11 mouse cellular contexts compared by ENCODE assay signal in genomic region chr13:94632730-94633129, GRCm38 (mm10).
"Had no signal": no experiment of that assay in that cellular context is flagged by ENCODE, and none has a peak within 500 bp of the region (broad histone marks: within the 10 kb centered on the region; RNA-seq: fewer than 3 reads in every experiment).

No protein-coding gene starts in this region.

- DNase-seq: kidney, postnatal 10 days; layer of hippocampus, postnatal 36 days; lung, embryonic 14.5 days; lung, postnatal 14 days; right cerebral cortex, postnatal 14 days; thymus, postnatal 4 days had no signal

- ATAC-seq: liver, embryonic 12.5 days; midbrain, embryonic 16.5 days had no signal

- H3K9ac ChIP-seq: limb, embryonic 15.5 days; liver, embryonic 12.5 days; lung, embryonic 14.5 days; midbrain, embryonic 12.5 days; stomach, embryonic 15.5 days had no signal

- H3K27me3 ChIP-seq: limb, embryonic 15.5 days; liver, embryonic 12.5 days; stomach, embryonic 15.5 days had no signal

- H3K4me2 ChIP-seq: limb, embryonic 15.5 days; liver, embryonic 12.5 days; lung, embryonic 14.5 days; midbrain, embryonic 12.5 days; stomach, embryonic 15.5 days had no signal

- H3K4me1 ChIP-seq: limb, embryonic 15.5 days; liver, embryonic 12.5 days; midbrain, embryonic 12.5 days; stomach, embryonic 15.5 days had no signal

- H3K4me3 ChIP-seq: limb, embryonic 15.5 days; liver, embryonic 12.5 days; midbrain, embryonic 12.5 days; stomach, embryonic 15.5 days had no signal

- H3K27ac ChIP-seq: limb, embryonic 15.5 days; liver, embryonic 12.5 days; midbrain, embryonic 12.5 days; stomach, embryonic 15.5 days had no signal

- H3K9me3 ChIP-seq: limb, embryonic 15.5 days; liver, embryonic 12.5 days; midbrain, embryonic 12.5 days; stomach, embryonic 15.5 days had no signal

- H3K36me3 ChIP-seq: limb, embryonic 15.5 days; liver, embryonic 12.5 days; midbrain, embryonic 12.5 days; stomach, embryonic 15.5 days had no signal
